Mouse (Mus musculus): ENCODE measurements around the gene Acsf3.

GRCm38 (mm10) chr8:122784756-122785155 lies 9.5 kb downstream of the Acsf3 start:
- TF ChIP-seq CTCF (IDR thresholded peaks at IDR 0.05; ENCODE audit: control insufficient read depth, insufficient read depth, low read length), result no peak
- no peak for TF ChIP-seq POLR2A (IDR thresholded peaks at IDR 0.05; ENCODE audit: borderline replicate concordance, control insufficient read depth, low read depth, low read length)

Data from bone marrow, adult 2 months (tissue).